Mouse (Mus musculus) left cerebral cortex, postnatal 25 days (tissue): Measurements from ENCODE around the gene Zfp473. TPM values are rescaled to one million over a fixed set of nuclear protein-coding genes. Genes with fewer than 3 reads are reported as not detected.
A peak's percentile ranks its signal among the peaks of the same experiment; 100 is the strongest.
"Not testable (repeated sequence)": the region's sequence is repeated elsewhere in the genome, so short reads cannot be mapped to it uniquely, and the experiment has no call there.

Experiments used
- DNase-seq, 2 experiments: peaks; one replicate each; pipeline ENCODE4 v3.0.0; 2022; ENCODE audit warnings: low spot score in 2 of 2, mixed read lengths in 1 of 2
- intact Hi-C: fragments of 180-260 bp; cut with DNase I; formaldehyde crosslinking; loops from one replicate; pipeline ENCODE4 v1.15.1; 2025
- total RNA-seq, 2 experiments: library from RNA; stranded (reverse); gene quantifications; 2 replicates each; pipeline ENCODE4 v1.2.3; 2021

The Zfp473 gene
- total RNA-seq, 2 experiments from 2014 or later, result 0.41 to 0.78 TPM

DNA sequence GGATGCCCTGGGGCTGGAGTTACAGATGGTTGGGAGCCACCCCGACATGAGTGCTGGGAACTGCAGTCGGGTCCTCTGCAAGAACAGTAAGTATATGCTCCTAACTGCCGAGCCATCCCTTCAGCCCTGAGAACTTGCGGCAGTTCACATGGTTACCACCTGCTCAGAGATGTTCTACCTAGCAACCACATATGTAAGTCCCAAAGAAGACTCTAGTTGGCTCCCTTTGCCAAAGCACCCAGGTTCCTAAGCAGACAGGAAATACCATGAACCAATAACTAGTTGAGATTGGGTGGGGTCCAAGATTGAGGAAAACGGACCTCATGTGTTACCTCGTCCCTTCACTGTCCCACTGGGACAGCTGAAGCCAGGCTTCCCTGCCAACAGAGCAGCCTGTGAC is 24.5 kb downstream of the Zfp473 start:
- DNase-seq, result peak; percentile 6 to 20
- intact Hi-C loops, result no loop called here

GRCm38 (mm10) chr7:44724316-44724715 is 26.5 kb downstream of the Zfp473 start:
- intact Hi-C loops, result loop anchor here (1.0 kb wide), 1 partner anchor 101 kb away; no protein-coding TSS in a partner anchor
- peak in 1 of 2 experiments; percentile 17 for DNase-seq

DNA sequence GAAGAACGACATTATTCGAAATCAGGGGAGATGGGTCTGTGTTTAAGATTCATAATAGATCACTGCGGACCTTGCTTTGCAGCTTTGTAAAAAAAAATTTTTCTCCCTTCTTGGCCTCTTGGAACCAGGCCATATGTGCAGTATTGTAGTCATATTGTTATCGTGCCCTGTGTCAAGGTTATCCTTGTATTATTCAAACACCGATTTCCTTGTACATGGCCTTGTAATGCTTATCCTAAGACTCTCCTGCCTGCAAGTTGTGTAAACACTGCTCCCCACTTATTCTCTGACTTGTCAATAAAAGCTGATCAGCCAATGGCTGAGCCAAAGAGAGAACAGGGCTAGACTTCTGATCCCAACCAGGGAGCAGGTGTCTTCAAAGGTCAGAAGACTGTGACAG is 28.8 kb downstream of the Zfp473 start:
- intact Hi-C loops, result no loop called here
- no peak for DNase-seq

DNA sequence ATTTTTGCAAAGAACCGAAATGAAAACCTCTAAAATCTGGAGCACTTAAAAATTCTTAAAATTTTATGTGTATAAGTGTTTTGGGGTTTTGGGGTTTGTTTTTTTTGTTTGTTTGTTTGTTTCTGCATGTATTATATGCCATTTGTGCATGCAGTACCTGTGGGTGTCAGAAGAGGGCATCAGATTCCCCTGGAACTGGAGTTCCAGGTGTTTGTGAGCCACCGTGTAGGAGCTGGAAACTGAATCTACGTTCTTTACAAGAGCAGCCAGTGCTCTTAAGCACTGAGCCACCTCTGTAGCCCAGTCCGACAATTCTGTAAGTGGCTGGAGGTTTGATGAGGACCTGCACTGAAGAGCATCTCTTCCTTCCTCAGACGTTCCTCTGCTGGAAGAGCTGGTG is 41.0 kb downstream of the Zfp473 start:
- intact Hi-C loops, result no loop called here
- DNase-seq, result no peak

GRCm38 (mm10) chr7:44708574-44708973 is 42.3 kb downstream of the Zfp473 start, which contains the start of gene Izumo2:
TSS of gene Izumo2 (plus strand) at chr7:44708742.
- no peak for DNase-seq
- intact Hi-C loops, result no loop called here

DNA sequence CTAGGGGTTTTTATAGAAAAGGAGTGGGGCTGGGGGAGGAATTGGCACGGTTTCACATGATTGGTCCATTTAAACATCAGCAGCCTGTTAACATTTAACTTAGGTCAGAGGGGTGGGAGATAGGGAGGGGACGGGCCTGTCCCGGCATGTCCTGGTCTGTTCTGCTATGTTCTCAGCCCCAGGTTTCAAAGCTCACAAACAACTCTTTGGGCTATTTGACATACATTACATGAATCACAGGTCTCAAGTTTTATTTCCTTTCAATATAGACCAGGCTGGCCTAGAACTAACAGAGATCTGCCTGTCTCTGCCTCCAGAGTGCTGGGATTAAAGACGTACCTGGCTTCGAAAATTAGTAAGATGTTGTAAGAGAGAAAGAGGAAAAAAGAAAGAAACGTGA is 42.8 kb downstream of the Zfp473 start:
- DNase-seq, intact Hi-C loops: not testable (repeated sequence)

DNA sequence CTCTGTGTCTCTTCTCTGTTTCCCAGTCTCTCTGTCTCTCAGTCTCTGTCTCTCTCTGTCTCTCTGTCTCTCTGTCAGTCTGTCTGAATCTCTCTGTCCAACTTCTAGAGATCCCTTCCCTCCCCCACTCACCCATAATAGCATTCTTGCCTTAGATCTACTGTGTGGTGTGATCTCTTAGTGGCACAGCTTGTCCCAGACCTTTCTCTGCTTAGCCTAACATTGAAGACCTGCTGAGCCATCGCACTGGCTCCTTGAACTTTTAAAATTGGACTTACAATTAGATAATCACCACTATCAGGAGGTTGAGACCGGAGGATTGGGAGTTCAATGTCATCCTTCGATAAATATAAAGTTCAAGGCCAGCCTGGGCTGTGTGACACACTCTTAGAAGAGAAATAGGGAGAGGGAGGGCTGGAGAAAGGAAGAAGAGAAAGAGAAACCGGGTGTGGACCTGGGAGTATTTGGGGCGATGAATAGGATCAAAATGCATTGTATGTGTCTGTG is 43.6 kb downstream of the Zfp473 start:
- intact Hi-C loops, result no loop called here

GRCm38 (mm10) chr7:44706322-44706721 is 44.5 kb downstream of the Zfp473 start:
- no peak for DNase-seq
- intact Hi-C loops, result no loop called here

More for the DNA sequence above, 43.6 kb downstream of the Zfp473 start:
- DNase-seq, result no peak

- DNase-seq, result no peak
- intact Hi-C loops, result no loop called here
These were observed 45.8 kb downstream of the Zfp473 start for GRCm38 (mm10) chr7:44705086-44705485.

DNA sequence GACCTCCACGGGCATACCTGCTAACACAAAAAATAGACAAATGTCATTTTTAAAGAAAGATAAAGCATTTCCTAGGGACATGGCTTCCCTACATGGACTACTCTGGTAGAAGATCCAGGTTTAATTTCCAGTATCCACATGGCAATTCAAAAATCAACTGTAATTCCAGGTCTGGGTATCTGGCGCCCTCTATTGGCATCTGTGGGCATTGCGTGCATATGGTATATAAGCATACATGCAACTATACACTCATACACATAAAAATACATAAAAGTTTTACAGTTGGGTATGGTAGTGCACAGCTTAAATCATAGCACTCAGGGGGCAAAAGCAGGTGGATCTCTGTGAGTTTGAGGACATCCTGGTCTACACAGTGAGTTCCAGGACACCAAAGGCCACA is 46.5 kb downstream of the Zfp473 start:
- intact Hi-C loops, result no loop called here
- DNase-seq, result no peak

- intact Hi-C loops, result no loop called here
- no peak for DNase-seq
These were observed 47.9 kb downstream of the Zfp473 start for GRCm38 (mm10) chr7:44702985-44703384.

DNA sequence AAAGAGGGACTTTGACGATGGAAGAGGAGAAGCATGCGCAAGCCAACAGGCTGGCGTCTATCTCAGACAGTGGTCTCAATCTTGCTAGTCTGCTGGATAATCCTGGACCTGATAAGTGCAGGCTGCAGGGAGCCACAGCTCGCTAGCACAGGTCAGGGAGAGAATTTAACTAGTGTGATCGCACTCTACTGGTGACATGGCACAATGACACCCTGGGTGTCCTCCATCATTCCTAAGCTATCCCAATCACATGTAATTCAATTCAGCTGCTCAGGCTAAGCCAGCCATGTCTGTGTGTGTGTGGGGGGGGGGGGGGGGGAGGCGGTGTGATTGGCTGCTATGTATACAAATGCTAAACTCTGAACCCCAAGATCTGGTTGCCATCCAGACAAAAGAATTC is 48.9 kb downstream of the Zfp473 start:
- intact Hi-C loops, result no loop called here
- DNase-seq, result peak; percentile 18 to 31

DNA sequence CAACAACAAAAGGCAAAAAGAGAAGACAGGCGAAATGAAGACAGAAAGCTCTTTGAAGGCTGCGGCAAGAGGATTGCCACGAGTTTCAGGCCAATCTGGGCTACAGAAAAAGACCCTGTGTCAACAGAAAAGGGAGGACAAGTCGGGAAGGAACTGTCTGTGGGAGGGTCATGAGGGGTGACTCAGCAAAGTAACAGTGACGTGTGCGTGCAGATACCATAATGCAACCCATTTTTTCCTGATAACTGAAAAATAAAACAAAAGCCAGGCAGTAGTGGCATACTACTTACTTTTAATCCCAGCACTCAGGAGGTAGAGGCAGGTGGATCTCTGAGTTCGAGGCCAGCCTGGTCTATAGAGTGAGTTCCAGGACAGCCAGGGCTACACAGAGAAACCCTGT is 52.9 kb downstream of the Zfp473 start:
- intact Hi-C loops, result no loop called here
- no peak for DNase-seq

GRCm38 (mm10) chr7:44697191-44697710 is 53.6 kb downstream of the Zfp473 start:
- intact Hi-C loops, result no loop called here
- no peak for DNase-seq

DNA sequence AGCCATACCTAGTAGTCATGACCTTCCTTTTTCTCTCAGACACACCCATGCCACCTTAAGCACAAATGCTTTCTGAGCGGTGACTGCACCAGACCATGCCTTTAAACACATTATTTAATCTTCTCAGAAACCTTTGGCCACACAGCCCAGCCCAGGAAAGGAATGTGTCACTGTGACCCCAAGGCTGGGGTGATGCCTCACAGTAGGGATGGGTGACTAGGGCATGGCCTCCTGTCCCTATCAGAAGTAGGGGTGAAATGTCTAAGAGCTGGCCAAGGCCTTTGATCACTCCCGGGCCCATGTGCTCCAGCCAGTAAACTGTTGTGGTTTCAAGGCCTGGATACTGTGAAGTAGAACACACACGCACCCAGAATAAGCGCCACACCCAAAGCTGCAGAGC is 55.6 kb downstream of the Zfp473 start:
- intact Hi-C loops, result no loop called here
- DNase-seq, result no peak

GRCm38 (mm10) chr7:44693427-44694175 is 57.2 kb downstream of the Zfp473 start:
- DNase-seq, result no peak
- intact Hi-C loops, result no loop called here

DNA sequence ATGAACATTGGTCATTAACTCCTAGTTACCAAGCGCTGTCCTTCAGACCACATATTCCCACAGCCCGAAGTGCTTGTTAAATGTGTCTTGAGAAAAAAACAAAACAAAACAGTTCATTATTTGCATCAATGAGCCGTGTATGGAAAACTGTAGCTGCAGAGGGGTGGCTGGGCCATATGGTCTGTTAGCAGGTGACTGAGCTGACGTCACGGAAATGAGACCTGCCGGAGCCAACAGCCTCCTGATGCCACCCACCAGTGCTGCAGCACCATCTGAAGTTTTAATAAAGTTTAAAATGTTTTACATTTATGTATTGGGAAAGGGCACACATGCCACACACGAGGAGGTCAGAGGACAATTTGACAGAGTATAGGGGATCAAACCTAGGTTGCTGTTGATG is 61.5 kb downstream of the Zfp473 start:
- no peak for DNase-seq
- intact Hi-C loops, result no loop called here

DNA sequence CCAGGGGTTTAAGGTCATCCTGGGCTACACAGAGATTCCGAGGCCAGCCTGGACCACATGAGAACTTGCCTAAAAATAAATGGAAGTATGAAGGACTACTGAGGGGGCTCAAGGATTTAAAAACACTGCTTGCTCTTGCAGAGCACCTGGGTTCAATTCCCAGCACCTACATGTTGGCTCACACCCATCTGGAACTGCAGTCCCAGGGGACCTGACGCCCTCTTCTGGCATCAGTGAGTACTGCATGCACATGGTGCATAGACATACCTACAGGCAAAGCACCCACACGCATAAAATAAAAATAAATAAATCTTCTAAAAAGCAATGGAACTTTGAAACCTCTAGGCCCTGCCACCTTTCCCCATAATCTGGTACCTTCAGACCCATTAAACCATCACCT is 62.0 kb downstream of the Zfp473 start:
- no peak for DNase-seq
- intact Hi-C loops, result no loop called here

DNA sequence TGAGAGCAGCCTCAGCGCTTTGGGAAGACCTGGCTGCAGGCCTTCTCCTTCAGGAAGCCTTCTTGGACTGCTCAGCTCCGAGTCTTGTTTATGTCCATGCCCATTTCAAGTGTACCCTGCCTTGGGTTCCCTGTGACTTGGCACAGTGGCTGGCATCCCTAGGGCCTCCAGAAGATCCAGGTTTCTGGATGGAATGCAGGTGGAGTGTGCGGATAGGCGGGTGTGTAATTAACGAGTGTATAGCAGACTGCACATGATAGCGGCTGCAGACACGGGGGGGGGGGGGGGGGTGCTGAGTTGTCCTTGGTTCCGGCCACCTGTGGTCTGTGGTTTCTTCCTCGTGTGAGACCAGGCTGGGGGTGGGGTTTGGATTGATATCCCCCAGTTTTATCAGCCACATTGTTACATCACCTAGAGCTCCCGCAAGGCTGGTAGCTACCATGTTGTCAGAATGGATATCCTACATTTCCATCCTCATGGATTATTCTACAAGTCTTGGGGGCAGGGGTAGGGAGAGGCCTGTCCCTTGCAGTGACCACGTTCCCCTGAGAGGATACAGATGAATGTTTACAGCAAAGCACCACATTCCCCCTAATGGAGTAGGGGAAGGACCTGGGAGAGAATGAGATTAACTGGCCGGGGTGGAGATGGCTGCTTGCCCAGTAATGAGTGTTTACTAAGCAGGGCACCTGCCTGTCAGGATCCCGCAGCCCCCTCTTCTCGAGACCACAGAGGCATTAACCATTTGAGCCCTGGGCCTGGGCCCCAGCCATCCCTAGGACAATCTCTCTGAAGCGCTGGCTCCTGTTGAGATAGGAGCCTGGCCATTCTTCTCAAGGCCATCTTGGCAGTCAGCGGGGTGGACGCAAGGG is 65.1 kb downstream of the Zfp473 start:
- intact Hi-C loops, result no loop called here

DNA sequence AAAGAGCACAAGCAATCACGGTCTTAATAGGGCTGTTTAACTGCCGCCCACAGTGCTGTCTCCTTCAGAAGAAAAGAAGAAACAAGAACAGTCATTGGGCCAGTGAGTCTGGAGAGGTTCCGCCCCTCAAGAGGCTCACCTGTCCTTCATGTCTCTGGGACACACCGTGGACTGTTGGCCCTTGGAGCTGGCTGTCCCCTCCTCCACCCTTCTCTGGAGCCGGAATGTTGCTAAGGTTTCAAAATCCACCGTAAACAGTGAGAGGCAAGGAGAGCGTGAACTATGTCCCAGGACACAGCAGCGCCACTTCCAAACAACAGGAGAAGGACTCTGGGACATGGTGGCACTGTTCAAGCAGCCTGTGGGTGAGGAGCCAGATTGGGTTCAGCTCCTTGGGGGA is 67.2 kb downstream of the Zfp473 start:
- intact Hi-C loops, result no loop called here
- no peak for DNase-seq

More for the DNA sequence above, 65.1 kb downstream of the Zfp473 start:
- no peak for DNase-seq
